Mouse (Mus musculus) C2C12 (cell line): ENCODE measurements around the gene Chst15. TPM values are rescaled to one million over a fixed set of nuclear protein-coding genes. Genes with fewer than 3 reads are reported as not detected.

ENCODE experiments used
- H3K27me3 ChIP-seq: one replicate; pipeline ENCODE4 v1.6.1; 2011; ENCODE audit not compliant: control insufficient read depth, insufficient read depth, insufficient read length
- H3K36me3 ChIP-seq: one replicate; pipeline ENCODE4 v1.6.1; 2011; ENCODE audit not compliant: control insufficient read depth, insufficient read depth
- H3K4me3 ChIP-seq: one replicate; pipeline ENCODE4 v1.5.1; 2011; ENCODE audit warnings: mild to moderate bottlenecking, control low read depth; ENCODE audit not compliant: poor library complexity, insufficient read depth, severe bottlenecking
- H3K79me2 ChIP-seq: one replicate; pipeline ENCODE4 v1.6.1; 2011; ENCODE audit not compliant: control insufficient read depth, insufficient read depth
- H3K79me3 ChIP-seq: one replicate; pipeline ENCODE4 v1.6.1; 2011; ENCODE audit warnings: low read depth, control low read depth
- H3ac ChIP-seq: one replicate; pipeline ENCODE3; 2011; ENCODE audit warnings: low read depth; ENCODE audit not compliant: control insufficient read depth, insufficient read length
- CEBPB ChIP-seq: IDR thresholded peaks from one replicate; pipeline ENCODE4 v1.6.1; 2011; ENCODE audit warnings: low read depth, mild to moderate bottlenecking, control low read depth, moderate library complexity
- CTCF ChIP-seq: IDR thresholded peaks from one replicate; pipeline ENCODE4 v1.5.1; 2011; ENCODE audit not compliant: control insufficient read depth, insufficient read depth, insufficient read length
- FOSL1 ChIP-seq: IDR thresholded peaks from one replicate; pipeline ENCODE4 v1.8.0; 2011; ENCODE audit warnings: mild to moderate bottlenecking, low read length; ENCODE audit not compliant: poor library complexity, insufficient read depth, severe bottlenecking
- MAX ChIP-seq: IDR thresholded peaks from one replicate; pipeline ENCODE4 v1.6.1; 2011; ENCODE audit warnings: mild to moderate bottlenecking, control low read depth
- MYOD1 ChIP-seq: IDR thresholded peaks from one replicate; pipeline ENCODE4 v1.6.1; 2011; ENCODE audit warnings: low read depth; ENCODE audit not compliant: control insufficient read depth, insufficient read length
- MYOG ChIP-seq: IDR thresholded peaks from one replicate; pipeline ENCODE4 v1.6.1; 2011; ENCODE audit not compliant: control insufficient read depth, insufficient read length; ENCODE audit errors: extremely low read depth
- USF1 ChIP-seq: IDR thresholded peaks from one replicate; pipeline ENCODE4 v1.6.1; 2011; ENCODE audit warnings: low read depth, mild to moderate bottlenecking, control low read depth, moderate library complexity
- polyA plus RNA-seq: library from polyadenylated mRNA; unstranded; fragments of >200 nt; fragmentation: generic; extraction: Trizol; gene quantifications from one replicate; pipeline ENCODE4 v1.2.1, GENCODE M21; 2012; ENCODE audit warnings: missing spikeins

The Chst15 gene
- polyA plus RNA-seq, 1 experiment = 8.9 TPM

DNA sequence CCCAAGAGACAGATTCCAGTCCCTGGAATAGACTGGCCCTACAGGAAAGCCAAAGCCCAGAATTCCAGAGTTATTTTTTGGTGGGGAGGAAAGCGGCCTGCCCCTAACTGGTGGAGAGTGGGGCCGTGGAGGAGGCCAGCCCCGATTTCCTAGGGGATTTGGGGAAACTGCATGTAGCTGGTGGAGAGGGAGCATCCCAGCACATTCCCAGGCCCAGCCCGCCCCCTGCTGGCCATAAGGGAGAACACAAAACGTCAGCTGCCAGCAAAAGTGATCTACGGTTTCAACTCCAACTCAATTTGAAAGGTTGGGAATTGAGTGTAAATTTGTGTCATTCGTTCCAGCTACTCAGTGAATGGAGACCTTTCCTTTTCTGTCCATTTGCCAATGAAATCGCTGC lies 103.6 kb downstream of the Chst15 start:
- H3K4me3 ChIP-seq = no peak overlapping the region
- peaks cover 59% of the 10 kb centered on the region for H3K27me3 ChIP-seq
- H3K79me3 ChIP-seq = no peaks in the 10 kb centered on the region
- TF ChIP-seq MYOD1 = no peak
- no peak for TF ChIP-seq MYOG
- no peak for TF ChIP-seq FOSL1
- no peak for TF ChIP-seq USF1
- no peak for TF ChIP-seq MAX
- TF ChIP-seq CEBPB = no peak
- peak; percentile 78 for TF ChIP-seq CTCF
- H3K79me2 ChIP-seq = no peaks in the 10 kb centered on the region
- H3ac ChIP-seq = no peak overlapping the region
- no peaks in the 10 kb centered on the region for H3K36me3 ChIP-seq

GRCm38 (mm10) chr7:132211920-132212701 lies 104.9 kb downstream of the Chst15 start:
- H3K36me3 ChIP-seq = no peaks in the 10 kb centered on the region
- no peak overlapping the region for H3ac ChIP-seq
- no peak overlapping the region for H3K4me3 ChIP-seq
- H3K79me2 ChIP-seq = no peaks in the 10 kb centered on the region
- TF ChIP-seq CTCF (no peak), USF1 (no peak), FOSL1 (no peak), CEBPB (no peak), MYOD1 (no peak), MAX (no peak), MYOG (no peak)
- peaks cover 62% of the 10 kb centered on the region for H3K27me3 ChIP-seq
- no peaks in the 10 kb centered on the region for H3K79me3 ChIP-seq

- no peaks in the 10 kb centered on the region for H3K79me2 ChIP-seq
- no peaks in the 10 kb centered on the region for H3K36me3 ChIP-seq
- no peak overlapping the region for H3K4me3 ChIP-seq
- H3K27me3 ChIP-seq = peaks cover 56% of the 10 kb centered on the region
- H3ac ChIP-seq = no peak overlapping the region
- no peak for TF ChIP-seq MAX
- TF ChIP-seq USF1 = no peak
- no peak for TF ChIP-seq CEBPB
- TF ChIP-seq FOSL1 = no peak
- TF ChIP-seq MYOD1 = no peak
- TF ChIP-seq CTCF = no peak
- TF ChIP-seq MYOG = no peak
- H3K79me3 ChIP-seq = no peaks in the 10 kb centered on the region
These were observed 106.4 kb downstream of the Chst15 start for GRCm38 (mm10) chr7:132210616-132211015.

DNA sequence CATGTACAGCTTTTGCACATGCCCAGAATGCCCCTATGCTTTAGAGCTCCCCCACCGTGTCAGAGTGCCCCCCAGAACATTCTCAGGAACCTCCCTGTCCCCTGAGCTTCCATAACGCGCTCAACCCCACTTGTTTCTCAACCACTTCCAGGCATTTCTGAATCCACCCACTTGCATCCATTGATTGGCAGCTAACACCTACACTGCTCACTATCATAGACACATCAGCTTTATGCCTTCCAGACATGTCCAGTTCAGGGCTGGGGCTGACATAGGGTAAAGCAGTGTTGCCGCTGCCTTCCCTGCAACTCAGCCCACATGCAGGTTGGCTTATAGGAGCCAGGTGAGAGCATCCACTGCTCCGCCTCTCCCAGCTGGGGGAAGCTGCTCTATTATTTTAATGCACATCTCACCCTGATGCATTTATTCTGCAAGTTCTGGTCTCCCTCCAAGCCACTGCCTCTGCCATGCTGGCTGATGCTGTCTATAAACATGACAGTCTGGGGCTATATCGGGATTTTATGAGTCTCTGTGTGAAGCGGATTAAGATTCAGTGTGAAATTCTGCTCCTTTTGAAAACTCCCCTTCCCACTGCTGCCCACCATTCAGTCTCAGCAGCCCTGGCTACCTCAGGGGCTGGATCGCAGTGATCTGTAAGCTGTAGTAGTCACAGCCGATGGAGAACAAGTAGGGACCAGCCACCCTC lies 107.9 kb downstream of the Chst15 start:
- Histone ChIP-seq H3K79me2 (no peaks in the 10 kb centered on the region), H3ac (no peak overlapping the region), H3K4me3 (no peak overlapping the region), H3K36me3 (no peaks in the 10 kb centered on the region), H3K79me3 (no peaks in the 10 kb centered on the region), H3K27me3 (peaks cover 45% of the 10 kb centered on the region)
- TF ChIP-seq CEBPB = no peak
- no peak for TF ChIP-seq MAX
- TF ChIP-seq CTCF = no peak
- TF ChIP-seq FOSL1 = no peak
- TF ChIP-seq USF1 = no peak
- no peak for TF ChIP-seq MYOG
- TF ChIP-seq MYOD1 = no peak

GRCm38 (mm10) chr7:132204073-132204612 lies 112.9 kb downstream of the Chst15 start:
- Histone ChIP-seq H3K36me3 (no peaks in the 10 kb centered on the region), H3K4me3 (no peak overlapping the region), H3K27me3 (peaks cover 46% of the 10 kb centered on the region), H3K79me2 (no peaks in the 10 kb centered on the region), H3ac (no peak overlapping the region), H3K79me3 (no peaks in the 10 kb centered on the region)
- TF ChIP-seq CTCF (no peak), USF1 (no peak), MYOD1 (no peak), FOSL1 (no peak)
